Mouse (Mus musculus) liver, adult 10 weeks (tissue): ENCODE results near the gene Cyp4a32. TPM values are rescaled to one million over a fixed set of nuclear protein-coding genes. Genes with fewer than 3 reads are reported as not detected.

Experiments used
- polyA plus RNA-seq: library from polyadenylated mRNA; stranded (reverse); fragments of 350-450 nt; fragmentation: Illumina TruSeq; extraction: RNeasy Lipid Tissue Mini Kit (QIAGEN cat#74804); gene quantifications from one replicate; pipeline ENCODE4 v1.2.3, GENCODE M21; 2014; ENCODE audit warnings: low read depth, low replicate concordance

Cyp4a32 gene
- polyA plus RNA-seq = 24.2 TPM

GRCm38 (mm10) chr4:115600611-115601010, at the start of gene Cyp4a32:
Cyp4a32 (plus strand) TSS chr4:115600969.

DNA sequence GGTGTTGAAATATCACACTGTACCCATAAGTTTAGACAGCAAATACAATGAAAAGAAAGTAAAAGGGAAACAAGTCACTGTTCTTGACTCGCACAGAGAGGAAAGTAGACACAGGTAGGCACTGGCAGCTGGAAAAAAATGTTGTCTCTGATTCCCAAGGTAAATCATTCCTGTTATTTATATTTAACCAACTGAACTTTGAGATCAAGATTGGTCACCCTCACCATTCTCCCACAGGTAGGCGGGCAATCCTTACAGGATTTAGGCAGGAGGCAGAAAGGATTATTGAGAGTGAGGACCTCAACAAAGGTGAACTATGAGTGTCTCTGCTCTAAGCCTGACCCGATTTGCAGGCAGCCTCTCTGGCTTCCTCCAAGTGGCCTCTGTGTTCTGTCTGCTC, 37.4 kb upstream of the Cyp4a32 start, which contains the start of gene Cyp4a31:
Gene Cyp4a31 (plus strand): TSS at position 249 of the 400 bp plus-strand sequence.

GRCm38 (mm10) chr4:115647580-115647979, 46.8 kb downstream of the Cyp4a32 start, which contains the start of gene Cyp4b1:
Cyp4b1 (minus strand) TSS chr4:115647723.

Other genes with a start within 250 kb of the Cyp4a32 start
- gene Cyp4a12b, start 189.3 kb upstream of the Cyp4a32 start, polyA plus RNA-seq = 0.42 TPM
- not detected for gene Cyp4a30b, start 148.4 kb upstream of the Cyp4a32 start, polyA plus RNA-seq
- gene Cyp4a14, start 104.8 kb upstream of the Cyp4a32 start, polyA plus RNA-seq = 1,492 TPM
- 1,850 TPM for gene Cyp4a10, start 82.7 kb upstream of the Cyp4a32 start, polyA plus RNA-seq
- 21.6 TPM for gene Cyp4a31, start 37.3 kb upstream of the Cyp4a32 start, polyA plus RNA-seq
- gene Cyp4b1, start 46.8 kb downstream of the Cyp4a32 start, polyA plus RNA-seq = 13.7 TPM
- gene Efcab14, start 136.8 kb downstream of the Cyp4a32 start, polyA plus RNA-seq = 19.1 TPM
- gene Tex38, start 180.0 kb downstream of the Cyp4a32 start, polyA plus RNA-seq = not detected
- 59.0 TPM for gene Atpaf1, start 183.8 kb downstream of the Cyp4a32 start, polyA plus RNA-seq
- gene Mob3c, start 227.1 kb downstream of the Cyp4a32 start, polyA plus RNA-seq = 10.9 TPM
- 7.3 TPM for gene Mknk1, start 238.2 kb downstream of the Cyp4a32 start, polyA plus RNA-seq